Mouse (Mus musculus) kidney, postnatal 0 days (tissue): ENCODE data around the gene Tas1r3. TPM values are rescaled to one million over a fixed set of nuclear protein-coding genes. Genes with fewer than 3 reads are reported as not detected.

ENCODE experiments used
- ATAC-seq: fragments of 200-750 bp; cut with Nextera tagmentation; replicated peaks from 2 replicates; pipeline ENCODE4 v1.8.0; 2017; ENCODE audit warnings: low read depth, moderate number of reproducible peaks, moderate TSS enrichment, moderate library complexity; ENCODE audit not compliant: low FRiP score
- DNase-seq: peaks from one replicate; pipeline ENCODE4 v3.0.0-alpha.2; 2016; ENCODE audit warnings: low spot score
- H3K27ac ChIP-seq: fragments of 300-500 bp; sonication (generic); 2 replicates; pipeline ENCODE4 v1.5.1; 2014; ENCODE audit warnings: mild to moderate bottlenecking
- H3K27me3 ChIP-seq: fragments of 300-500 bp; sonication (generic); 2 replicates; pipeline ENCODE4 v1.6.1; 2014; ENCODE audit warnings: low read length, mixed read lengths; ENCODE audit not compliant: insufficient read depth
- H3K36me3 ChIP-seq: fragments of 300-500 bp; sonication (generic); 2 replicates; pipeline ENCODE4 v1.6.1; 2014; ENCODE audit warnings: low read length, mixed read lengths; ENCODE audit not compliant: insufficient read depth
- H3K4me1 ChIP-seq: fragments of 300-500 bp; sonication (generic); replicated peaks from 2 replicates; pipeline ENCODE4 v1.6.1; 2014; ENCODE audit warnings: antibody characterized with exemption, low read length, mixed read lengths; ENCODE audit not compliant: insufficient read depth
- H3K4me2 ChIP-seq: fragments of 300-500 bp; sonication (generic); 2 replicates; pipeline ENCODE4 v1.6.1; 2014; ENCODE audit warnings: mild to moderate bottlenecking, low read length, moderate library complexity, mixed read lengths
- H3K4me3 ChIP-seq: fragments of 300-500 bp; sonication (generic); replicated peaks from 2 replicates; pipeline ENCODE4 v1.5.1; 2014; ENCODE audit warnings: low read depth, low read length
- H3K9ac ChIP-seq: fragments of 300-500 bp; sonication (generic); 2 replicates; pipeline ENCODE4 v1.6.1; 2014; ENCODE audit warnings: low read depth, low read length
- H3K9me3 ChIP-seq: fragments of 300-500 bp; sonication (generic); replicated peaks from 2 replicates; pipeline ENCODE4 v1.6.1; 2016; ENCODE audit warnings: low read length, inconsistent platforms, mixed read lengths
- CTCF ChIP-seq: IDR thresholded peaks from 2 replicates; pipeline ENCODE4 v1.5.1; 2016; ENCODE audit warnings: antibody characterized with exemption, low read depth, mild to moderate bottlenecking, moderate library complexity
- WGBS: fragments of 180-500 bp; shearing (Covaris S2); extraction: QIAGEN DNeasy Blood & Tissue Kit; methylation state at CpG from one replicate; pipeline ENCODE4 v1.1.7; 2014; 5-methylcytosine and 5-hydroxymethylcytosine counted together
- polyA plus RNA-seq: library from polyadenylated mRNA; unstranded; fragments of >200 nt; fragmentation: Nextera tagmentation; extraction: Ambion mirVana; gene quantifications from 2 replicates; pipeline ENCODE4 v1.2.1, GENCODE M21; 2015

Tas1r3 gene
- polyA plus RNA-seq, 1 experiment from 2014 or later, result 0.18 TPM

- Histone ChIP-seq H3K36me3 (no peaks in the 10 kb centered on the region), H3K27ac (peak overlapping the region; percentile 71), H3K27me3 (no peaks in the 10 kb centered on the region), H3K4me2 (no peak overlapping the region), H3K9ac (no peak overlapping the region), H3K4me3 (no peak overlapping the region), H3K4me1 (peaks cover 10% of the 10 kb centered on the region), H3K9me3 (no peaks in the 10 kb centered on the region)
- peak; percentile 89 for TF ChIP-seq CTCF
- DNase-seq, result peak; percentile 95
- WGBS, result 25% methylated on average over 2 of the region's 2 CpGs
- ATAC-seq, result peak; percentile 12; the same call in 1 of the 2 replicates
These were observed 29.3 kb downstream of the Tas1r3 start for GRCm38 (mm10) chr4:155833836-155834235.

DNA sequence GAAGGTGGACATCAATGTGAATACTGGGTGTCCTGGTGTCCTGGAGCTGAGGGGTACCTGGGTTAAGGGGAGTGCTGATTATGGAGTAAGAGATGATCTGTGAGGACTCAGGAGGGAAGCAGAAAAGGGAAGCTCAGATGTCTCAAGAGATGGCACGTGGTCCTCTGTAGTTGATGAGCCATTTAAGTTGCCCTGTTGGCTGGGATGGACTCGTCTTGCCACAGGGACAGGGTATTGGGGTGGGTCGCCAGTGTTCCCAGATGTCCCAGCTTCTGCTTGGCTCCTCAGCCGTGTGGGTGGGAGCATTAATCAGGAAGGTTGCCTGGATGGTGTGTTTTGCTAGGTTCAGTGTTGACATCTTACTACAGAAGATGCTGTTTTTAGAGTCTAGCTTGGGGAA lies 29.9 kb downstream of the Tas1r3 start:
- Histone ChIP-seq H3K4me1 (peaks cover 10% of the 10 kb centered on the region), H3K4me3 (no peak overlapping the region), H3K36me3 (no peaks in the 10 kb centered on the region), H3K4me2 (no peak overlapping the region), H3K27me3 (no peaks in the 10 kb centered on the region), H3K27ac (no peak overlapping the region), H3K9ac (no peak overlapping the region), H3K9me3 (no peaks in the 10 kb centered on the region)
- TF ChIP-seq CTCF, result no peak
- DNase-seq (no peak), ATAC-seq (no peak)
- 88% methylated on average over 4 of the region's 4 CpGs for WGBS

GRCm38 (mm10) chr4:155832321-155832720 lies 30.8 kb downstream of the Tas1r3 start:
- TF ChIP-seq CTCF, result no peak
- Histone ChIP-seq H3K27me3 (no peaks in the 10 kb centered on the region), H3K4me2 (peak overlapping the region; percentile 88), H3K9me3 (no peaks in the 10 kb centered on the region), H3K4me3 (peak overlapping the region; percentile 72), H3K27ac (peak overlapping the region; percentile 91), H3K4me1 (peaks cover 10% of the 10 kb centered on the region), H3K36me3 (no peaks in the 10 kb centered on the region), H3K9ac (peak overlapping the region; percentile 72)
- 49% methylated on average over 10 of the region's 10 CpGs for WGBS
- ATAC-seq (no peak), DNase-seq (no peak)

GRCm38 (mm10) chr4:155831831-155832230 lies 31.3 kb downstream of the Tas1r3 start:
- Histone ChIP-seq H3K4me2 (peak overlapping the region; percentile 88), H3K27me3 (no peaks in the 10 kb centered on the region), H3K36me3 (peaks cover 4% of the 10 kb centered on the region; the same call in 1 of the 2 replicates), H3K27ac (peak overlapping the region; percentile 91), H3K9me3 (no peaks in the 10 kb centered on the region), H3K4me1 (peaks cover 10% of the 10 kb centered on the region), H3K4me3 (peak overlapping the region; percentile 72), H3K9ac (peak overlapping the region; percentile 72)
- ATAC-seq (no peak; the same call in 1 of the 2 replicates), DNase-seq (no peak)
- no peak for TF ChIP-seq CTCF
- whole genome bisulfite sequencing, result 2% methylated on average over 25 of the region's 25 CpGs

- DNase-seq, result peak; percentile 97
- Histone ChIP-seq H3K27ac (peak within 1 kb of the TSS; percentile 91), H3K4me2 (peak within 1 kb of the TSS; percentile 88), H3K36me3 (peaks cover 10% of the 10 kb centered on the region), H3K4me1 (peaks cover 10% of the 10 kb centered on the region), H3K4me3 (peak within 1 kb of the TSS; percentile 72), H3K27me3 (no peaks in the 10 kb centered on the region), H3K9ac (peak within 1 kb of the TSS; percentile 72), H3K9me3 (no peaks in the 10 kb centered on the region)
- peak; percentile 95 for TF ChIP-seq CTCF
- 1% methylated on average over 49 of the region's 49 CpGs for WGBS
- ATAC-seq, result peak; percentile 89
These were observed 31.9 kb downstream of the Tas1r3 start, which contains the start of gene Aurkaip1 for GRCm38 (mm10) chr4:155831205-155831766. Gene Aurkaip1 (plus strand): TSS chr4:155831272.

GRCm38 (mm10) chr4:155830596-155830995 lies 32.6 kb downstream of the Tas1r3 start:
- Histone ChIP-seq H3K36me3 (peaks cover 10% of the 10 kb centered on the region), H3K27ac (peak overlapping the region; percentile 91; the same call in 1 of the 2 replicates), H3K9ac (no peak overlapping the region), H3K27me3 (no peaks in the 10 kb centered on the region), H3K4me3 (no peak overlapping the region; the same call in 1 of the 2 replicates), H3K9me3 (no peaks in the 10 kb centered on the region), H3K4me2 (peak overlapping the region; percentile 88; the same call in 1 of the 2 replicates), H3K4me1 (peaks cover 10% of the 10 kb centered on the region)
- no peak for DNase-seq
- ATAC-seq, result no peak; the same call in none of the 2 replicates
- WGBS, result 50% methylated on average over 8 of the region's 8 CpGs
- no peak for TF ChIP-seq CTCF
